Mouse (Mus musculus) megakaryocyte, embryonic 14.5 days (primary cell): ENCODE measurements around the gene Srrm1.

ENCODE experiments used
- FLI1 ChIP-seq: IDR thresholded peaks from 2 replicates; pipeline ENCODE4 v1.6.1; 2012; ENCODE audit warnings: low read length, inconsistent platforms, mixed read lengths
- GATA1 ChIP-seq: IDR thresholded peaks from 3 replicates; pipeline ENCODE4 v1.6.1; 2012; ENCODE audit warnings: mixed read lengths, low read length, inconsistent platforms, borderline replicate concordance

- TF ChIP-seq GATA1 (no peak), FLI1 (no peak)
These were observed at the start of gene Srrm1 for GRCm38 (mm10) chr4:135353066-135353793.
